Mouse (Mus musculus) cerebellum, adult 2 months (tissue): ENCODE measurements at regions not wholly inside any gene's neighbourhood (a gene's known extent, or its start where the extent isn't known, plus 50 kb on each side); places are given as distances from the start of the nearest gene placed in this dataset.

Source experiments
- DNase-seq, 2 experiments: peaks; one replicate each; pipeline ENCODE4 v3.0.0; 2021
- H3K27ac ChIP-seq: fragments of 200-500 bp; 2 replicates; pipeline ENCODE4 v1.5.1; 2012; ENCODE audit warnings: low read length, control low read depth, inconsistent platforms; ENCODE audit not compliant: insufficient read depth
- H3K27me3 ChIP-seq: fragments of 200-500 bp; 2 replicates; pipeline ENCODE4 v1.6.1; 2012; ENCODE audit warnings: inconsistent platforms, mild to moderate bottlenecking, low read length, moderate library complexity; ENCODE audit not compliant: control insufficient read depth, insufficient read depth
- H3K4me1 ChIP-seq: fragments of 200-500 bp; 2 replicates; pipeline ENCODE4 v1.6.1; 2011; ENCODE audit warnings: low read length; ENCODE audit not compliant: control insufficient read depth, insufficient read depth
- H3K4me3 ChIP-seq: fragments of 200-500 bp; replicated peaks from 2 replicates; pipeline ENCODE3; 2011; ENCODE audit warnings: mild to moderate bottlenecking, low read depth, low read length, control low read depth; ENCODE audit not compliant: insufficient read depth
- CTCF ChIP-seq: fragments of 200-500 bp; IDR thresholded peaks from 2 replicates; pipeline ENCODE4 v1.5.1; 2011; ENCODE audit warnings: low read depth, mild to moderate bottlenecking, control low read depth, low read length, moderate library complexity, borderline replicate concordance; ENCODE audit not compliant: insufficient read depth
- POLR2A ChIP-seq: fragments of 200-500 bp; IDR thresholded peaks from 2 replicates; pipeline ENCODE4 v1.6.1; 2011; ENCODE audit warnings: low read length, control low read depth, borderline replicate concordance; ENCODE audit not compliant: insufficient read depth
- WGBS: fragments of 180-500 bp; shearing (Covaris S2); methylation state at CpG from one replicate; pipeline ENCODE4 v1.1.7; 2018; 5-methylcytosine and 5-hydroxymethylcytosine counted together

GRCm38 (mm10) chr2:50807162-50807960 lies 341.6 kb downstream of the Rnd3 start:
- Histone ChIP-seq H3K4me3 (no peak overlapping the region), H3K4me1 (no peaks in the 10 kb centered on the region), H3K27me3 (no peaks in the 10 kb centered on the region), H3K27ac (no peak overlapping the region)
- 94% methylated on average over 6 of the region's 6 CpGs for WGBS
- TF ChIP-seq POLR2A (no peak), CTCF (no peak)
- DNase-seq, result no peak

- H3K27me3 ChIP-seq, result no peaks in the 10 kb centered on the region
- H3K4me1 ChIP-seq, result no peaks in the 10 kb centered on the region
- TF ChIP-seq POLR2A (no peak), CTCF (no peak)
- WGBS, result 88% methylated on average over 3 of the region's 3 CpGs
- DNase-seq, result no peak
- no peak overlapping the region for H3K27ac ChIP-seq
- no peak overlapping the region for H3K4me3 ChIP-seq
Measured at GRCm38 (mm10) chr2:50805645-50806044, 343.3 kb downstream of the Rnd3 start.

GRCm38 (mm10) chr2:50796087-50796486 lies 352.8 kb downstream of the Rnd3 start:
- Histone ChIP-seq H3K27ac (no peak overlapping the region), H3K4me1 (no peaks in the 10 kb centered on the region), H3K4me3 (no peak overlapping the region), H3K27me3 (no peaks in the 10 kb centered on the region)
- WGBS, result 76% methylated on average over 3 of the region's 3 CpGs
- TF ChIP-seq POLR2A (no peak), CTCF (no peak)
- DNase-seq, result no peak

GRCm38 (mm10) chr2:50793616-50794015 lies 355.3 kb downstream of the Rnd3 start:
- 83% methylated on average over 2 of the region's 2 CpGs for WGBS
- no peaks in the 10 kb centered on the region for H3K27me3 ChIP-seq
- no peak overlapping the region for H3K4me3 ChIP-seq
- DNase-seq, result no peak
- no peaks in the 10 kb centered on the region for H3K4me1 ChIP-seq
- no peak for TF ChIP-seq CTCF
- no peak for TF ChIP-seq POLR2A
- H3K27ac ChIP-seq, result no peak overlapping the region

- H3K4me3 ChIP-seq, result no peak overlapping the region
- no peaks in the 10 kb centered on the region for H3K27me3 ChIP-seq
- H3K27ac ChIP-seq, result no peak overlapping the region
- no peaks in the 10 kb centered on the region for H3K4me1 ChIP-seq
- TF ChIP-seq CTCF, result no peak
- TF ChIP-seq POLR2A, result no peak
- WGBS, result 86% methylated on average over 1 of the region's 1 CpGs
- no peak for DNase-seq
Measured at GRCm38 (mm10) chr2:50793067-50793466, 355.8 kb downstream of the Rnd3 start.

GRCm38 (mm10) chr2:50789051-50789651 lies 359.8 kb downstream of the Rnd3 start:
- no peak overlapping the region for H3K27ac ChIP-seq
- WGBS, result 89% methylated on average over 4 of the region's 4 CpGs
- no peak for DNase-seq
- TF ChIP-seq CTCF (no peak), POLR2A (no peak)
- no peaks in the 10 kb centered on the region for H3K27me3 ChIP-seq
- H3K4me1 ChIP-seq, result no peaks in the 10 kb centered on the region
- H3K4me3 ChIP-seq, result no peak overlapping the region

GRCm38 (mm10) chr2:50772101-50772500 lies 376.8 kb downstream of the Rnd3 start:
- Histone ChIP-seq H3K27ac (no peak overlapping the region), H3K4me1 (no peaks in the 10 kb centered on the region), H3K27me3 (no peaks in the 10 kb centered on the region), H3K4me3 (no peak overlapping the region)
- DNase-seq, result no peak
- TF ChIP-seq CTCF (no peak), POLR2A (no peak)
- 83% methylated on average over 8 of the region's 8 CpGs for WGBS

GRCm38 (mm10) chr2:50759016-50759415 lies 389.9 kb downstream of the Rnd3 start:
- DNase-seq, result no peak
- 83% methylated on average over 2 of the region's 2 CpGs for WGBS
- H3K4me3 ChIP-seq, result no peak overlapping the region

More at GRCm38 (mm10) chr2:50759016-50759415, 389.9 kb downstream of the Rnd3 start:
- Histone ChIP-seq H3K27me3 (no peaks in the 10 kb centered on the region), H3K4me1 (no peaks in the 10 kb centered on the region), H3K27ac (no peak overlapping the region)
- TF ChIP-seq POLR2A, result no peak
- TF ChIP-seq CTCF, result no peak
